Mouse (Mus musculus): ENCODE data around the gene Ppfibp2.

- TF ChIP-seq ZC3H11A (IDR thresholded peaks at IDR 0.05; ENCODE audit: borderline replicate concordance, low read depth, low read length) (0 out of 2 replicates have a peak, but pooled peaks have one; percentile 18), MAFK (IDR thresholded peaks at IDR 0.05; ENCODE audit: insufficient read depth, low read depth, low read length) (no peak), HCFC1 (IDR thresholded peaks at IDR 0.05; ENCODE audit: borderline replicate concordance, insufficient read depth, low read length) (no peak), ZNF384 (IDR thresholded peaks at IDR 0.05; ENCODE audit: low read depth, low read length) (no peak), CHD2 (IDR thresholded peaks at IDR 0.05; ENCODE audit: low read depth, low read length) (no peak)
Measured at GRCm38 (mm10) chr7:107573856-107574255, 21.2 kb upstream of the Ppfibp2 start.

All from ES-E14 (cell line).